Mouse (Mus musculus): ENCODE data around the gene Afg3l1. TPM values are rescaled to one million over a fixed set of nuclear protein-coding genes. Genes with fewer than 3 reads are reported as not detected.
"Not testable (repeated sequence)": the region's sequence is repeated elsewhere in the genome, so short reads cannot be mapped to it uniquely, and the experiment has no call there.

Gene Afg3l1
- total RNA-seq, 2 experiments from 2014 or later = 23.6 to 37.6 TPM

DNA sequence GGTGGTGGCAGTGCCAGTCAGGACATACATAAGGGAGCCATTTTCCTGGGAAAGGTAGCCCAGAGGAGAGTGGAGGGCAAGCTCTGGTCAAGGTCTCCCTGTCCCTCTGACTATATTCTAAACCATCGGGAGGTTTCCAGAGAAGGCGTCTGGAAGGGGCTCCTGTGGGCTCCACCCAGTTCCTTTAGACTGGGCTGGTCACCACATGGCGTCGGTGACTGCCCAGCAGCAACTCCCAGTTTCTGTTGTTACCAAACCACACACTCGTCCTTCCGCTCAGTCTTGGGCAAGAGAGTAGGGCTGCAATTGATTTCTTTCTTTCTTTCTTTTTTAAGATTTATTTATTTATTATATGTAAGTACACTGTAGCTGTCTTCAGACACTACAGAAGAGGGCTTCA, 33.6 kb upstream of the Afg3l1 start:
- DNase-seq (ENCODE audit: low spot score in 2 of 2) = no peak
- TF ChIP-seq CTCF (conservative IDR thresholded peaks at IDR 0.05) = no peak
- H3K27ac ChIP-seq = no peak overlapping the region; the same call in 1 of the 2 replicates
- peak overlapping the region; percentile 77 for H3K4me3 ChIP-seq

GRCm38 (mm10) chr8:123445981-123446380, 31.7 kb upstream of the Afg3l1 start:
- no peak for DNase-seq (ENCODE audit: low spot score in 2 of 2)
- no peak for TF ChIP-seq CTCF (conservative IDR thresholded peaks at IDR 0.05)
- Histone ChIP-seq H3K4me3 (no peak overlapping the region), H3K27ac (no peak overlapping the region)

GRCm38 (mm10) chr8:123446799-123447198, 30.9 kb upstream of the Afg3l1 start:
- no peak for DNase-seq (ENCODE audit: low spot score in 2 of 2)
- no peak for TF ChIP-seq CTCF (conservative IDR thresholded peaks at IDR 0.05)
- H3K4me3 ChIP-seq = no peak overlapping the region

GRCm38 (mm10) chr8:123450783-123451182, 26.9 kb upstream of the Afg3l1 start:
- TF ChIP-seq CTCF (conservative IDR thresholded peaks at IDR 0.05) = no peak
- Histone ChIP-seq H3K27ac (no peak overlapping the region), H3K4me3 (no peak overlapping the region)
- no peak for DNase-seq (ENCODE audit: low spot score in 2 of 2)

More at GRCm38 (mm10) chr8:123446799-123447198, 30.9 kb upstream of the Afg3l1 start:
- H3K27ac ChIP-seq = no peak overlapping the region

- not testable (repeated sequence) for DNase-seq (ENCODE audit: low spot score in 2 of 2); H3K4me3 ChIP-seq; H3K27ac ChIP-seq
Measured at GRCm38 (mm10) chr8:123451747-123452146, 26.0 kb upstream of the Afg3l1 start.

DNA sequence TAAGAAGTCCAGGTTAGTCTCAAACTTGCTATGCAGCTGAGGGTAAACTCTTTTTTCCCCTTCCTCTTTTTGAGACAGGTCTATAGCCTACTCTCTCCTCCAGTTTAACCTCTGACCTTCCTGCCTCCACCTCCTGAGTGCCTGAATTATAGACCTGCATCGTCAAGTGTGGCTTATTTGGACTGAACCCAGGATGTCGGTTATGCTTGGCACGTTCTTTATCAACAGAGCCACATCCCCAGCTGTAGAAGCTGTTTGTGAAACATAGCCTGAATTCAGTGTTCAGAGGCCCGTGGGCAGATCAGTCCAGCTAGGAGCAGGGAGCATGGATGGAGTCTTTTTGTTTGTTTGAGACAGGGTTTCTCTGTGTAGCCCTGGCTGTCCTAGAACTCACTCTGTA, 25.6 kb upstream of the Afg3l1 start:
- no peak for DNase-seq (ENCODE audit: low spot score in 2 of 2)
- H3K27ac ChIP-seq = no peak overlapping the region
- no peak for TF ChIP-seq CTCF (conservative IDR thresholded peaks at IDR 0.05)
- H3K4me3 ChIP-seq = no peak overlapping the region

DNA sequence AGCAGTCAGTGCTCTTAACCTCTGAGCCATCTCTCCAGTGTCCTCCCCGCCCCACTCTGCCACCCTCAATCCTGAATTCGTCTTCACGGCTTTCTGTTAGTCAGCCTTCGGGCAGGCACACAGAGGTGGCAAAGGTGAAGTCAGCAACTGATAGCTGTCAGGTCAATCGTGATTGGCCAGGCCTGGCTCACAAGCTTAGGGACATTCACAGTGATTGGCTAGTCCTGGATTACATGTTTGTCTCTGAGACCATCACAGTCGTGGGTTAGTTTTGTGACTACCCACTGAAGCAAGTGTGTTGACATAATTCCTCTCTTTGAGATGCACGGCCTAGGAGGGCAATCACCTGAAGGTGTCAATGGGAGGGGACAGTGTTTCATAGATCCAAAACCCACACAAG, 24.4 kb upstream of the Afg3l1 start:
- no peak for DNase-seq (ENCODE audit: low spot score in 2 of 2)
- Histone ChIP-seq H3K4me3 (no peak overlapping the region), H3K27ac (no peak overlapping the region)
- no peak for TF ChIP-seq CTCF (conservative IDR thresholded peaks at IDR 0.05)

- TF ChIP-seq CTCF (conservative IDR thresholded peaks at IDR 0.05) = no peak
- no peak for DNase-seq (ENCODE audit: low spot score in 2 of 2)
- no peak overlapping the region for H3K27ac ChIP-seq
- H3K4me3 ChIP-seq = no peak overlapping the region
Measured at GRCm38 (mm10) chr8:123453951-123454350, 23.8 kb upstream of the Afg3l1 start.

DNA sequence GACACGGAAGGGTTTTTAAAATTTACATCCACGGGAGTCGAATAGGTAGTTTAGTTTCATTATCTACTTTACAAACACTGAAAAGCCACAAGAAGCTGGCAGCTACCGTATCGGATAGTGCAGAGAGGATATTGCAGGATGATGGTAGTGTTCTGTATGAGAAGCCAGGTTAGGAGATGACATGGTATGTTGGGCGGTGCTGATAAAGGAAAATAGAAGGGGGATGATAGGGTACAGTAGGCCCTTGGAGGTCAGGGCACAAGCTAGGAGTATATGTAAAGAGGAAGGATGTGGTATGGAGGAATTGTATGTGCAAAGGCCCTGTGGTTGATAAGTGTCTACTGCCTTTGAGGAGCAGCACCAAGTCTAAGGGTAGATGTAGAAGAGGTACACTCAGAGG, 23.1 kb upstream of the Afg3l1 start:
- H3K27ac ChIP-seq = no peak overlapping the region
- DNase-seq (ENCODE audit: low spot score in 2 of 2) = no peak

GRCm38 (mm10) chr8:123463651-123464050, 14.1 kb upstream of the Afg3l1 start:
- TF ChIP-seq CTCF (conservative IDR thresholded peaks at IDR 0.05) = no peak
- DNase-seq (ENCODE audit: low spot score in 2 of 2) = no peak
- H3K27ac ChIP-seq = no peak overlapping the region
- H3K4me3 ChIP-seq = no peak overlapping the region

More for the DNA sequence above, 23.1 kb upstream of the Afg3l1 start:
- H3K4me3 ChIP-seq = no peak overlapping the region
- TF ChIP-seq CTCF (conservative IDR thresholded peaks at IDR 0.05) = no peak

DNA sequence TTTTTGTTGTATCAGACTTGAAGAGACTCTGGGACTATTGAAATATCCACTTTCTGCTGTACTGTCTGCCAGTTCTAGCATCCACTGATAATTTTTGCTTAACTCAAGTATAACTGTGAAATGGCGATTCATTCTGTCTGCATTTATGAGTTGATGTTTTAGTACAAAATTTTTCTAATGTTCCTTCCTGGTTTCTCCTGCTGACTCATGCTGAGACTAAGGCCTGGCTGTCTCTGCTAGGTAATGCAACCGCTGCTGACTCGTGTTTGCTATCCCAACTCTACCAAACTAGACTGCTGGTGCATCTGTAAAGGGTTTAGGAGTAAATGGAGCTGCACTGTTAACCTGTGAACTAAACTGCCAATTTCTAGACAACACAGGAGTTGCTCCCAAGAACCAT, 10.2 kb upstream of the Afg3l1 start:
- no peak overlapping the region for H3K4me3 ChIP-seq
- H3K27ac ChIP-seq = no peak overlapping the region
- TF ChIP-seq CTCF (conservative IDR thresholded peaks at IDR 0.05) = no peak
- no peak for DNase-seq (ENCODE audit: low spot score in 2 of 2)

DNA sequence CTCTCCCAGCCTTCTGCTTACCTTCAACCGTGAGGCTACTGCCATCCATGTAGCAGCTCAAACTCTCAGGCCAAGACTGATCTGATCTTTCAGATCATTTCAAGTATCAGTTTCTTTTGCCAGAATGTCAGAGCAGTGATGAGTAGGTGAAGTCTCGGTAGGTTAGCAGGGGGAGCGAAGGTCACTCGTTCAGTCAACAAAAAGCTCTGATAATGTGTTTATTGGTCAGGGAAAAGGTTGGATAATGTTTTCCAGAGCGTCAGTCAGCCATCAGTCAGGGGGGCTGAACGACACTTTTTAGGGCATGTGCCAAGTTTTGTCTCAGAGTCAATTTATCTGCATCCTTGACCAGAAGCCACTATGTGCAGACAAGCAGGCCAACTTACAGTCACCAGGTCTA, 4.7 kb upstream of the Afg3l1 start:
- DNase-seq (ENCODE audit: low spot score in 2 of 2); H3K27ac ChIP-seq; H3K4me3 ChIP-seq: not testable (repeated sequence)

GRCm38 (mm10) chr8:123474549-123474948, 3.2 kb upstream of the Afg3l1 start:
- H3K4me3 ChIP-seq; DNase-seq (ENCODE audit: low spot score in 2 of 2); H3K27ac ChIP-seq: not testable (repeated sequence)

- peak overlapping the region; percentile 97 for H3K4me3 ChIP-seq
- TF ChIP-seq CTCF (conservative IDR thresholded peaks at IDR 0.05) = no peak
- peak overlapping the region; percentile 99 for H3K27ac ChIP-seq
- no peak for DNase-seq (ENCODE audit: low spot score in 2 of 2)
Measured at GRCm38 (mm10) chr8:123476911-123477736, 579 bp upstream of the Afg3l1 start.
